Mouse (Mus musculus): ENCODE results near the gene Btbd35f17.
"Not testable (repeated sequence)": the region's sequence is repeated elsewhere in the genome, so short reads cannot be mapped to it uniquely, and the experiment has no call there.

Gene Btbd35f17

DNA sequence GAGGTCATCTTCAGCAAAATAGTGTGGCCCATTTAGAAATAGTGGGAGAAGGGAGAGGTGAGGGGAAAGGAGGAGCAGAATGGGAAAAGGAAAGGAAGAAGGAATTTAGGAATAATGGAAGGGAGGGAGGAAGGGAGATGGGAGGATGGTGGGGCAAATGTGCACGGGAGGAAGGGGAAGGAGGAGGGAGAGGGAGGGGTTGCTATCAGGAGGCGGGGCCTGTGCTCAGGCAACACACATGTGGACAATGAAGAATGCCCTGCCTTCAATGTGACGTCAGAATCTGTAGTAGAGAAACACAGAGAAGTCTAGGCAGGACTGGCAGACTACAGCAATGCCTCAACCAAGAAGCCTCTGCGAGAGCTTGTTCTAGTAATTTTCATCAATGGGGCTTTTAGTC lies at the start of gene Btbd35f17:
TSS of gene Btbd35f17 (plus strand) at position 301 of the 400 bp plus-strand sequence.
- DNase-seq (ENCODE audit: low spot score), result not testable (repeated sequence)

Data from urinary bladder, postnatal 10 days (tissue).